In genomic region chr8:94678582-94678981, GRCm38 (mm10) we compare ENCODE assay signal across 8 mouse cellular contexts. TPM values are rescaled to one million over a fixed set of nuclear protein-coding genes. Genes with fewer than 3 reads are reported as not detected.
DNase-seq lines count a peak whose midpoint lies in the region; ATAC-seq lines count a peak whose summit lies in the region.

No protein-coding gene starts in this region.

- no peaks in the 10 kb centered on the region for H3K4me1 ChIP-seq in hindbrain, embryonic 14.5 days (replicated peaks; ENCODE audit: control insufficient read depth, insufficient read depth, low read length)
- peaks cover 17% of the 10 kb centered on the region for H3K4me1 ChIP-seq in lung, embryonic 16.5 days (replicated peaks; ENCODE audit: control insufficient read depth, insufficient read depth, low read length)

- peaks cover 19% of the 10 kb centered on the region for H3K36me3 ChIP-seq in hindbrain, embryonic 14.5 days (replicated peaks; ENCODE audit: control insufficient read depth, insufficient read depth)
- peaks cover 13% of the 10 kb centered on the region for H3K36me3 ChIP-seq in lung, embryonic 16.5 days (ENCODE audit: control insufficient read depth, insufficient read depth, low read length)

- DNase-seq in frontal cortex, postnatal 25 days (ENCODE audit: low spot score in 2 of 2): no peak
- DNase-seq in 3T3-L1 (ENCODE audit: low read depth, low spot score) (peak; percentile 60), MN1 (ENCODE audit: low spot score) (no peak)
- no peak for DNase-seq in hindbrain, embryonic 14.5 days (ENCODE audit: low spot score)
- peak; percentile 77 for DNase-seq in telencephalon, adult 2 months (ENCODE audit: low read depth, low spot score)
- no peak for DNase-seq in cerebellum, postnatal 25 days

- no peak overlapping the region for H3K4me2 ChIP-seq in hindbrain, embryonic 14.5 days (replicated peaks)
- H3K4me2 ChIP-seq in lung, embryonic 16.5 days (ENCODE audit: low read depth, low read length): 0 out of 2 replicates have a peak overlapping the region, but pooled peaks have one; percentile 16

- no peaks in the 10 kb centered on the region for H3K27me3 ChIP-seq in hindbrain, embryonic 14.5 days (ENCODE audit: control insufficient read depth, insufficient read depth, low read length)
- no peaks in the 10 kb centered on the region for H3K27me3 ChIP-seq in lung, embryonic 16.5 days (ENCODE audit: control insufficient read depth, insufficient read depth, low read depth, low read length)

- peak; percentile 82 for ATAC-seq in frontal cortex, adult (ENCODE audit: low TSS enrichment)
- no peak for ATAC-seq in hindbrain, embryonic 14.5 days (ENCODE audit: low FRiP score)
- ATAC-seq in lung, embryonic 16.5 days (ENCODE audit: low read depth): peak; percentile 75

- 43% methylated on average over 9 of the region's 9 CpGs for whole genome bisulfite sequencing in hindbrain, embryonic 14.5 days
- WGBS in lung, embryonic 16.5 days: 11% methylated on average over 9 of the region's 9 CpGs

- peak overlapping the region; percentile 46; the same call in 1 of the 2 replicates for H3K27ac ChIP-seq in hindbrain, embryonic 14.5 days
- peak overlapping the region; percentile 92 for H3K27ac ChIP-seq in lung, embryonic 16.5 days (ENCODE audit: low read length)

- H3K4me3 ChIP-seq in hindbrain, embryonic 14.5 days (replicated peaks; ENCODE audit: low read length): no peak overlapping the region
- no peak overlapping the region for H3K4me3 ChIP-seq in lung, embryonic 16.5 days (ENCODE audit: low read length)

- no peaks in the 10 kb centered on the region for H3K9me3 ChIP-seq in hindbrain, embryonic 14.5 days (ENCODE audit: control insufficient read depth, low read length)
- H3K9me3 ChIP-seq in lung, embryonic 16.5 days (ENCODE audit: control insufficient read depth, low read length): no peaks in the 10 kb centered on the region

- no peak overlapping the region for H3K9ac ChIP-seq in hindbrain, embryonic 14.5 days
- peak overlapping the region; percentile 46; the same call in 1 of the 2 replicates for H3K9ac ChIP-seq in lung, embryonic 16.5 days (ENCODE audit: low read length)

RNA-seq across cellular contexts. Expression of gene Arl2bp, which starts 12.2 kb away (rescaled TPM):
- 88.2 and 96.3 TPM in 2 replicates for polyA plus RNA-seq in hindbrain, embryonic 14.5 days (2014; fragmentation: Nextera tagmentation; extraction: Ambion mirVana)
- 106 and 118 TPM in 2 replicates for polyA plus RNA-seq in lung, embryonic 16.5 days (2015; fragmentation: Nextera tagmentation; extraction: Ambion mirVana)

RNA-seq across cellular contexts. Expression of gene Pllp, which starts 17.5 kb away (rescaled TPM):
- 2.0 and 2.2 TPM in 2 replicates for polyA plus RNA-seq in hindbrain, embryonic 14.5 days (2014; fragmentation: Nextera tagmentation; extraction: Ambion mirVana)
- polyA plus RNA-seq in lung, embryonic 16.5 days (2015; fragmentation: Nextera tagmentation; extraction: Ambion mirVana): 3.6 TPM in 2 replicates

Comparison
In these comparisons a context has a peak if more than half of its experiments do, and no peak if none do; other contexts are left out.
1. DNase-seq: peak in 3T3-L1 (single experiment) and telencephalon, adult 2 months (single experiment); none in frontal cortex, postnatal 25 days (0 of 2), hindbrain, embryonic 14.5 days (single experiment), cerebellum, postnatal 25 days (0 of 2) and MN1 (single experiment).